Mouse (Mus musculus): ENCODE measurements around the gene Efcc1. TPM values are rescaled to one million over a fixed set of nuclear protein-coding genes. Genes with fewer than 3 reads are reported as not detected.

Gene Efcc1
- total RNA-seq, 2 experiments from 2014 or later = 2.0 to 2.1 TPM

GRCm38 (mm10) chr6:87777842-87778241 is 47.2 kb downstream of the Efcc1 start, which contains the start of gene Gp9:
TSS of gene Gp9 (plus strand) at chr6:87778072.
- DNase-seq (ENCODE audit: low spot score in 2 of 2) = no peak

GRCm38 (mm10) chr6:87778294-87779173 is 47.9 kb downstream of the Efcc1 start:
- no peak for DNase-seq (ENCODE audit: low spot score in 2 of 2)

GRCm38 (mm10) chr6:87779174-87780165 is 48.8 kb downstream of the Efcc1 start:
- no peak for DNase-seq (ENCODE audit: low spot score in 2 of 2)

GRCm38 (mm10) chr6:87780546-87781301 is 50.1 kb downstream of the Efcc1 start:
- DNase-seq (ENCODE audit: low spot score in 2 of 2) = no peak

- DNase-seq (ENCODE audit: low spot score in 2 of 2) = no peak
Measured at GRCm38 (mm10) chr6:87784033-87784432, 53.4 kb downstream of the Efcc1 start.

- no peak for DNase-seq (ENCODE audit: low spot score in 2 of 2)
Measured at GRCm38 (mm10) chr6:87786621-87787020, 56.0 kb downstream of the Efcc1 start.

GRCm38 (mm10) chr6:87787108-87787890 is 56.6 kb downstream of the Efcc1 start:
- no peak for DNase-seq (ENCODE audit: low spot score in 2 of 2)

GRCm38 (mm10) chr6:87788266-87788895 is 57.7 kb downstream of the Efcc1 start:
- DNase-seq (ENCODE audit: low spot score in 2 of 2) = no peak

- peak in 1 of 2 experiments; percentile 40 for DNase-seq (ENCODE audit: low spot score in 2 of 2)
Measured at GRCm38 (mm10) chr6:87788896-87789587, 58.4 kb downstream of the Efcc1 start.

- DNase-seq (ENCODE audit: low spot score in 2 of 2) = no peak
Measured at GRCm38 (mm10) chr6:87789791-87790190, 59.1 kb downstream of the Efcc1 start.

GRCm38 (mm10) chr6:87790779-87791480 is 60.3 kb downstream of the Efcc1 start:
- no peak for DNase-seq (ENCODE audit: low spot score in 2 of 2)

GRCm38 (mm10) chr6:87791826-87792225 is 61.2 kb downstream of the Efcc1 start:
- DNase-seq (ENCODE audit: low spot score in 2 of 2) = no peak

GRCm38 (mm10) chr6:87793821-87794510 is 63.3 kb downstream of the Efcc1 start:
- no peak for DNase-seq (ENCODE audit: low spot score in 2 of 2)

- no peak for DNase-seq (ENCODE audit: low spot score in 2 of 2)
Measured at GRCm38 (mm10) chr6:87795385-87796150, 64.9 kb downstream of the Efcc1 start.

- DNase-seq (ENCODE audit: low spot score in 2 of 2) = no peak
Measured at GRCm38 (mm10) chr6:87796251-87796880, 65.7 kb downstream of the Efcc1 start.

- no peak for DNase-seq (ENCODE audit: low spot score in 2 of 2)
Measured at GRCm38 (mm10) chr6:87797321-87797720, 66.7 kb downstream of the Efcc1 start.
